Mouse (Mus musculus) brown adipose tissue, adult 24 weeks (tissue): Measurements from ENCODE around the gene Gjd2. TPM values are rescaled to one million over a fixed set of nuclear protein-coding genes. Genes with fewer than 3 reads are reported as not detected.
A peak's percentile ranks its signal among the peaks of the same experiment; 100 is the strongest.

Source experiments
- H3K27ac ChIP-seq: fragments of 200-500 bp; replicated peaks from 2 replicates; pipeline ENCODE4 v1.5.1; 2012; ENCODE audit warnings: low read depth, mild to moderate bottlenecking, low read length
- H3K4me1 ChIP-seq: fragments of 200-500 bp; 2 replicates; pipeline ENCODE4 v1.6.1; 2012; ENCODE audit warnings: low read length, mixed read lengths; ENCODE audit not compliant: control insufficient read depth, insufficient read depth, insufficient read length
- H3K4me3 ChIP-seq: fragments of 200-500 bp; 2 replicates; pipeline ENCODE4 v1.5.1; 2012; ENCODE audit warnings: low read depth, mild to moderate bottlenecking, low read length, moderate library complexity; ENCODE audit not compliant: insufficient read depth
- polyA plus RNA-seq: library from polyadenylated mRNA; stranded (reverse); fragments of >200 nt; gene quantifications from 2 replicates; pipeline ENCODE4 v1.2.4, GENCODE M21; 2012; ENCODE audit not compliant: missing spikeins, insufficient read depth, insufficient read length

The Gjd2 gene
- polyA plus RNA-seq = not detected in 2 replicates

DNA sequence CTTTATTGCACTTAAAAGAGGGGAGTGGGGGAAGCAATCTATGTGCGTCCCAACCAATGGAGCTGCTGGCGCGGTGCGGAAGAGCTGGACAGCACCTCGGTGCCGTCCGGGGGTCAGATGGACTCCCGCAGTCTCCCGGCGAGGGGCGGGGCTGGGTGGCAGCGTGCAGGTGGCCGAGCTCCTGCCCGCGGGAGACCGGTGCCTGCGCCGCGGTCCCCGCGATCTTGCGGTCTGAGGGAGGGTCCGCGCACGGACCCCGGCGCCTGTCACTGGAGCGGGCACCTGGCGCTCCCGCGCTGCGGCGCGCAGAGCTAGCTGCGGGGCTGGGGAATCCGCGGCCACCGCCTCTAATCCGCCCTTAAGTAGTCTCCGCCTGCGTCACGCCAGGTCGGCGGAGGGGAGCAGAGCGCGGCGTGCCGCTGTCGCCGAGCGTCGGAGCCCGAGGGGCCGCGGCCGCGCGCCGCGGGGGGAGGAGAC, at the start of gene Gjd2:
TSS of gene Gjd2 (minus strand) at position 325 of the 477 bp plus-strand sequence.
- no peaks in the 10 kb centered on the region for H3K4me1 ChIP-seq
- H3K4me3 ChIP-seq = no peak within 1 kb of the TSS
- H3K27ac ChIP-seq = no peak within 1 kb of the TSS

DNA sequence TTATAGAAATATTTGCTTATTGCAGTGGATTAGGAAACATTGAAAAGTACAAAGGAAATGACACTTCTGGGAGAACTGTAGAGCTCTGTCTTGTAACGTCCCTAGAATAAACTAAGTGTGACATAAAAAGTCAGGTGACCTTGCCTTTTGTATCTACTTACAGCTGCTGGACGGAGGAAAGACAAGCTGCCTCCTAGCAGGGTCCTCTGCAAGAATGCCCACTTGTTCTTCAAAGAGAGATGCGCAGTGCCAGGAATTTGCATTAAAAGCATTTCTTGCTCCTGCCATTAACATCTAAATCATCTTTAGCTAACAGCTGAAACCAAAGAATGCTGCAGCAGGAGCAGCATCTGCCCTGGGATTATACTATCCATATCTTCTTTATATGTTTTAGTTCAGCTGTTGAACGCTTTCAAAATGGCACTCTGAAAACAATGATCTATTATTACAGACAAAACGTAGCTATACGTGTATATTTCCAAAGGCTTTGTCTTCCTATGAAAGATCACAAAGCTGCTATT, 46.7 kb upstream of the Gjd2 start:
- Histone ChIP-seq H3K4me1 (peaks cover 4% of the 10 kb centered on the region; the same call in 1 of the 2 replicates), H3K27ac (no peak overlapping the region), H3K4me3 (no peak overlapping the region)

DNA sequence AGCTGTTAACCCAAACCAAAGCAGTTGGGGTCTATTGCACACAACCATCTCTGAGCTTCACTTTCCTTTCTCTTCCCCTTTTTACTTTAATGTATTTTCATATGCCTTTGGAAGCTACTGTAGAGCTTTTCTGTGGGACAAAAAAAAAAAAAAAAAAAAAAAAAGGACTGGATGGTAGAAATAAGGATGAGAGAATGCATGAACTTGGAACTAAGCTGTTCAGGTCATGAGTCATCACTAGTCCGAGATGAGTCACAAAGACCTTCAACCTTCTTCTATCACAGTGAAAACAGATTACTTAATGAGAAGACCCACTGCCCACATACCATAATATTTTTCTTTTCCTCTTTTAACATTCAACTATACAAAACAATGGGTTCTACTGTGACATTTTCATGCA, 46.2 kb upstream of the Gjd2 start:
- H3K27ac ChIP-seq = no peak overlapping the region
- H3K4me1 ChIP-seq = peaks cover 4% of the 10 kb centered on the region; the same call in 1 of the 2 replicates
- no peak overlapping the region for H3K4me3 ChIP-seq

DNA sequence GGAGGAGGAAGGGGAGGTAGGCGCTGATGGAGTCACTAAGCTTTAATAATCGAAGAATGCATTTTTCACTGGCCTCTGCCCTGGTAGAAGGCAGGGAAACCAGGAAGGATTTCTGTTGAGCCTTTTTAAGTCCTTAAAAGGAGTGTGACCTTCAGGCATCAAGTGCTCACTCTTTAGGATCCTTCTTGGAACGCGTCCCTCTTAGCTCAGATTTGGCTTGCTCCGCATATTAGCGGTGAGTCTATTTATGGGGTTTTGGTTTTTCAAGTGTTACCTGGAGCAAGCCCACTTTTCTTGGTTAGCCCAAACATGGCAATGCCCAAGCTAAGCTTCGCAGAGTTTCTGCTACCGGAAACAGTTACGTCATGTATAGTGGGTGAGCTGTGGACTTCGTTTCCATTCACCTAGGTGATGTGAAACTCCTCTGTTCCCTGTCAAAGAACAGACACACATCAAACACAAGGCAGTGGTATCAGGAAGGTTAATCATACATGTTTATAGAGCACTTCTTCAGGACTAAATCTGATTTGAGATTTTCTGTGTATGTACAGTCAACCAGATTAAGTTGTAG, 44.9 kb upstream of the Gjd2 start:
- Histone ChIP-seq H3K27ac (0 out of 2 replicates have a peak overlapping the region, but pooled peaks have one; percentile 12), H3K4me1 (peaks cover 4% of the 10 kb centered on the region; the same call in 1 of the 2 replicates), H3K4me3 (no peak overlapping the region)

DNA sequence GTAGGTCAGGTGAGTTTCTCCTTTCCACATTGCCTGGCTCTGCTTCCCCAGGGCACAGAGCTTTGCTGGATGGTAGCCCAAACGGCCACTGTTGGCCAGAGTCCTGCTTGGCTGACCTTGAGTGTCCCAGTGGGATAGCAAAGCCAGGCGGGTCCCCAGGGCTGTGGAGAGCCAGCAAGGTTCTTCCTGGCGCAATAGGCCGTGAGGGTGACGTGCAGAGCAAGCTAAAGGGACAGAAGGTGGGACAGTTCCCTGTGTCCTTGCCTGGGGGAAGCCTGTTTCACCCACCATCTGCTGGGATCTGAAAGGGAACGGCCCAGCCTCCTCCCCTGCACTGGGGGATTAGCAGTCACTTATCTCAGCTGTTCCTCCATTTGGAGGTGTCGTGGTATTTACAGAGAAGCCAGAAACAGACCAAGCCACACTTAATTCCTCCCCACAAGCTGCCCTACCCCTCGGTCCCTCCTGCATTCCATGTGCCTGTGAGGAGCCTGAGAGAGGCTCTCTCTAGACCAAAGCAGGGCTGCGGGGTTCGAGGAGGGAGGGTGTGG, 44.0 kb upstream of the Gjd2 start:
- H3K4me3 ChIP-seq = no peak overlapping the region
- H3K27ac ChIP-seq = no peak overlapping the region
- peaks cover 4% of the 10 kb centered on the region; the same call in 1 of the 2 replicates for H3K4me1 ChIP-seq

GRCm38 (mm10) chr2:114054129-114054528, 40.7 kb upstream of the Gjd2 start:
- no peak overlapping the region for H3K27ac ChIP-seq

GRCm38 (mm10) chr2:114052696-114053598, 39.5 kb upstream of the Gjd2 start, which contains the start of gene Actc1:
Gene Actc1, minus strand, starts transcription at chr2:114053548.
- Histone ChIP-seq H3K27ac (no peak within 1 kb of the TSS), H3K4me3 (no peak within 1 kb of the TSS), H3K4me1 (peaks cover 1% of the 10 kb centered on the region; the same call in 1 of the 2 replicates)

More at GRCm38 (mm10) chr2:114054129-114054528, 40.7 kb upstream of the Gjd2 start:
- Histone ChIP-seq H3K4me1 (peaks cover 4% of the 10 kb centered on the region; the same call in 1 of the 2 replicates), H3K4me3 (no peak overlapping the region)

GRCm38 (mm10) chr2:114051871-114052241, 38.4 kb upstream of the Gjd2 start:
- H3K27ac ChIP-seq = no peak overlapping the region
- no peaks in the 10 kb centered on the region for H3K4me1 ChIP-seq
- H3K4me3 ChIP-seq = no peak overlapping the region

DNA sequence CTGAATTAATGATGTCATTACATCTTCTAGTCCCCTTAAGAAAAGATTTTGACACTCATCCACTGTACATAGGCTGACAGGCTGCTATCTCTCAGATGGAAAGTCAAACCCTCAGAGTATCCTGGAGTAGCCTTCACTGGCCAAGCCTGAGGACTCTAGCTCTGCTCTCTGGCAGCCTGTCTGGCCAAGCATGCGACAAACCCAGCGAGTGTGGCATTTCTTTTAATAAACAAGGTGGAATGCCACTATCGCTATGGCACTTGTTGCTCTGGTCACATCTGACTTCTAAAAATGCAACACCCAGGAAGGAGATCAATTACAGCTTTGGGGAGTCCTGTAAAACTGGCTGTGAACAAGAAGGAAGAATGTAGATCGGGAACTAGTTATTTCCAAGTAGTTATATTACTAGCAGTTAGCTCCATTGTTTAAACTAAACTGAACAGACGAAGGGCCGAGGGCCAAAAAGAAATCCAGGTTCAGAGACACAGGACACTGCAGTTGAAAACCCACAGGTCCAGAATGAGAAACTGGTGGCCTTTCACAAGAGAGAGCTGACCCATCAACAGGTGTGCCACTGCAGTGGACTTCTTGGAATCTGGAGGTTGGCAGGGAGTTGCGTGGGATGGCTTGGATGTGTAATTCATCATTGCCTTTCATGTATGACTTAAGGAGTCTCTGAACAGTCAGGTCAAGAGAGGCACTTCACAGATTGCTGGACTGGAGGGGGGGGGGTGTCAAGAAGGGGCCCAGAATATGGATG, 37.9 kb upstream of the Gjd2 start:
- H3K27ac ChIP-seq = no peak overlapping the region
- H3K4me3 ChIP-seq = no peak overlapping the region
- no peaks in the 10 kb centered on the region for H3K4me1 ChIP-seq

- no peak overlapping the region for H3K27ac ChIP-seq
Observed at GRCm38 (mm10) chr2:114050150-114050549, 36.7 kb upstream of the Gjd2 start.

DNA sequence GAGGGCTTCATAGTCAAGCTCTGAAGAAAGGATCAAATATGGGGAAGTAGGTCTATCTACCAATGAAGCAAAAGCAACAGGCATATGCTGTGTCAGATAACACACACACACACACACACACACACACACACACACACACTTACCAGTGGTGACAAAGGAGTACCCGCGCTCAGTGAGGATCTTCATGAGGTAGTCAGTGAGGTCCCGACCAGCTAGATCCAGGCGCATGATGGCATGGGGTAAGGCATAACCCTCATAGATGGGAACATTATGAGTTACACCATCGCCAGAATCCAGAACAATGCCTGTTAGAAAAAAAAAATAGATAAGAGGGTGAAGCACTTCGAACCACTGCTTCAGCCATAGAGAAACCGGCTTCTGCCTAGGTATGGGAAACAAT, 36.0 kb upstream of the Gjd2 start:
- H3K27ac ChIP-seq = no peak overlapping the region
- no peak overlapping the region for H3K4me3 ChIP-seq
- H3K4me1 ChIP-seq = no peaks in the 10 kb centered on the region

More at GRCm38 (mm10) chr2:114050150-114050549, 36.7 kb upstream of the Gjd2 start:
- Histone ChIP-seq H3K4me1 (no peaks in the 10 kb centered on the region), H3K4me3 (no peak overlapping the region)

DNA sequence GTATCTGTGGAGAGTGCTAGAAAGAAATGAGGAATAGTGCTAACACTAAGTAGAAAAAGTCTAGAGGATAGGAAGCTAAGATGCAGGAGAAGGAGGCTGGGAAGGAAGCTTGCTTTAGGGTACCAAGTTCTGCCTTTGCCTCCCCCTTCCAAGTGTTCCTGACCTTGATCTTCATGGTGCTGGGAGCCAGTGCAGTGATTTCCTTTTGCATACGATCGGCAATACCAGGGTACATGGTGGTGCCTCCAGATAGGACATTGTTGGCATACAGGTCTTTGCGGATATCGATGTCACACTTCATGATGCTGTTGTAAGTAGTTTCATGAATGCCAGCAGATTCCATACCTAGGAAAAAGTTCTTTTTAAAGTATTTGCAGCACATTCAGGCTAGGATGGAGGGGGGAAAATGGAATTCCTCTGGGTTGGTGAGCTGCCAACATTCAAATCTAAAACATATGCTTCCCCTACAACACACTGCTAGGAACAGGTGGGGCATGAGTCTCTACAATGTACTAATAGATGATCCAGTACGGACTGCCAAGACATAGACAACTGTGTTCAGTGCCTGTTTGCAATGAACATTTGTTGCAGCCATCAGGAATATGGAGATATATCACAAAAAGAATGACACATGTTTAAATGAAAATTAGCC, 34.7 kb upstream of the Gjd2 start:
- H3K4me1 ChIP-seq = no peaks in the 10 kb centered on the region
- no peak overlapping the region for H3K27ac ChIP-seq
- no peak overlapping the region for H3K4me3 ChIP-seq

- Histone ChIP-seq H3K4me3 (no peak overlapping the region), H3K4me1 (no peaks in the 10 kb centered on the region), H3K27ac (no peak overlapping the region)
Observed at GRCm38 (mm10) chr2:114046151-114046664, 32.8 kb upstream of the Gjd2 start.

GRCm38 (mm10) chr2:114037926-114038325, 24.5 kb upstream of the Gjd2 start:
- no peaks in the 10 kb centered on the region for H3K4me1 ChIP-seq
- no peak overlapping the region for H3K27ac ChIP-seq

More at GRCm38 (mm10) chr2:114037926-114038325, 24.5 kb upstream of the Gjd2 start:
- no peak overlapping the region for H3K4me3 ChIP-seq
